Mouse (Mus musculus): ENCODE measurements around the gene Gli2.
A peak's percentile ranks its signal among the peaks of the same experiment; 100 is the strongest.

Gene Gli2

GRCm38 (mm10) chr1:118953031-118953430 lies 100.4 kb downstream of the Gli2 start:
- ATAC-seq (ENCODE audit: insufficient number of reproducible peaks, low FRiP score, low TSS enrichment) = no peak

GRCm38 (mm10) chr1:118952318-118952717 lies 101.1 kb downstream of the Gli2 start:
- ATAC-seq (ENCODE audit: insufficient number of reproducible peaks, low FRiP score, low TSS enrichment) = no peak

DNA sequence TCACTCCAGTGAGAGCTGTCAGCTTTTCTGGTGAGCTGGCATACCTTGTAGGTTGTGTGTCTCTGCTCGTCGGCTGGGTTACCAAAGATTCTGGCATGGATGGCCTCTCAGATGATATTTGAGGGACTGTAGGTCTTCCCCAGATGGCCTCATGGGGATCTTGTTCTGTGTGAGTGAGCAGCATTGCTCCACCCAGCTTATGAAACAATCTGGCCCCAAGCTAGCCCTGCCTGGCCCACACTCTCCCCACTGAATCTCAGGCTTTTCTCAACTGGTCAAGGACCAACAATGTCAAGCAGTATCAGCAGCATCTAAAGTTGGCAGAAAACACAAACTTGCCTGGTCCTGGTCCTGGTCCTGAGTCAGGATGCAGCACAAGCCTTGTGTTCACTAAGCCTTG lies 105.0 kb downstream of the Gli2 start:
- no peak for ATAC-seq (ENCODE audit: insufficient number of reproducible peaks, low FRiP score, low TSS enrichment)

DNA sequence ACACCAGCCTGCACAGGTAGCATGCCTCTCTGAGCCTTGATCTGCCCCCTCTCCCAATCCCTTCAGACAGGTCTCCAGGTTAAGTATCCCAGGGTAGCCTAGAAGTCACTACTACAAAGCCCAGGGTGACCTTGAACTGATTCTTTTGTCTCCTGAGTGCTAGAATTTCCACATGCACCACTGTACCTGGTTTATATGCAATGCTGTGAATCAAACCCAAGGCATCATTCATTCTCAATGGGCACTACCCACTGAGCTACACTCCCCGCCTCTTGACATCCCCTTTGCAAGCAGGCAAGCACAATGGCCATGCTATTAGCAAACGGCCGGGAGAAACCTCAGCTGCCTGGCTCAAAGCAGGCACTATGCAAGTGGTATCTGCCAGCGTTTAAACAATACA lies 106.2 kb downstream of the Gli2 start:
- no peak for ATAC-seq (ENCODE audit: insufficient number of reproducible peaks, low FRiP score, low TSS enrichment)

DNA sequence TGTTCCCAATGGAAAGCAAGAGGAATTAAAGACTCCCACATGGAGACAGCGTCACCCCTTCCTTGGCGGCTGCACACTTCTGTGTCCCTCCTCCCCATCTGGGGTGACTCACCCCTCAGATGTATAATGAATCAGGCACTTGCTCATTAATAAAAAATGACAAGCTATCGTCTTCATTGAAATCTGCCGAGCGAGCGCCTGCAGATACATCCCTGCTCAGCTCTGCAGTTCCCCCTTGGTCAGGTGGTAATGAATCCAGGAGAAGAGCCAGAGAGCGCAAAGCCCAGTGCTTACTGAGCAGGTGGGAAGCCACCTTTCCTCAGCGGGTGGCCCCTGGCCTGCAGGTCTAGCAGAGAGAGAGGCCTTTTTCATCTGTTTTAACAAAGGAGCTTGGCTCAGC lies 112.1 kb downstream of the Gli2 start:
- ATAC-seq (ENCODE audit: insufficient number of reproducible peaks, low FRiP score, low TSS enrichment) = 0 out of 2 replicates have a peak, but pooled peaks have one; percentile 28

GRCm38 (mm10) chr1:118940269-118940840 lies 113.1 kb downstream of the Gli2 start:
- no peak for ATAC-seq (ENCODE audit: insufficient number of reproducible peaks, low FRiP score, low TSS enrichment)

DNA sequence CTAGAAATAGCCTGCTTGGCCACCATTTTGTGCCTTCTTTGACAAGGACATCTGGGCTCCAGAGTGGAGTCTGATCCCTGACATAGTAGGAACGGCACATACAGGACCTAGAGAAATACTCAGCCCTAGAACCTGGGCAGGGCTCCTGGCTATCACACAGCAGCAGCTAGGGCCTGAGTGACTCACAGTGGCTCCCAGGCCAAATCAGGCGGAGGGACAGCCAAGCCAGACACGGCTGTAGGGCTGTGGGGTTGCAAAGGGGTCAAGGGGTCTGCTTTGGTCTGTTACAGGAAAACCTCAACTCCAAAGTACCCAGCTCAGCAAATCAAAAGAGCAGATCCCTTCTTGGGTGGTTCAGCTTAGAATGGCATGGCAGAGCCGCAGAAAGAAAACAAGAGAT lies 115.2 kb downstream of the Gli2 start:
- ATAC-seq (ENCODE audit: insufficient number of reproducible peaks, low FRiP score, low TSS enrichment) = no peak

GRCm38 (mm10) chr1:118936108-118936507 lies 117.3 kb downstream of the Gli2 start:
- ATAC-seq (ENCODE audit: insufficient number of reproducible peaks, low FRiP score, low TSS enrichment) = no peak

DNA sequence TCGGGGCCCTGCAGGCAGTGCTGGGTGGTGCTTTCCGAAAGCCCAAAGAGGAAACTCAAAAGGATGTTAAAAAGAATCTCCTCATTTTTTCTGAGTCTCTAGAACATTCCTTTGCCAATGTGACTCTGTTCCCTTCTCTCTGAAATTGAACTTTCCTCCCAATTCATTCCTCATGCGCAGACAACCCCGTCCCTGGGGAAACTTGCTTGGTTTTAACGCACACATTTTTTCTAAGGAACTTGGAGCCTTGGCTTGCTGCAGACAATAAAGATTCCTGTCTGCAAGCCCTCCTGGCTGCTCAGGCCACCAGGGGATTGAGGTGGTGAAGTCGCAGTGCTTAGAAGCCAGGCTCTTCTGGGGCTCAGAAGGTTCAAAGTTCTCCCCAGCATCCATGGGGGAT lies 117.9 kb downstream of the Gli2 start:
- no peak for ATAC-seq (ENCODE audit: insufficient number of reproducible peaks, low FRiP score, low TSS enrichment)

DNA sequence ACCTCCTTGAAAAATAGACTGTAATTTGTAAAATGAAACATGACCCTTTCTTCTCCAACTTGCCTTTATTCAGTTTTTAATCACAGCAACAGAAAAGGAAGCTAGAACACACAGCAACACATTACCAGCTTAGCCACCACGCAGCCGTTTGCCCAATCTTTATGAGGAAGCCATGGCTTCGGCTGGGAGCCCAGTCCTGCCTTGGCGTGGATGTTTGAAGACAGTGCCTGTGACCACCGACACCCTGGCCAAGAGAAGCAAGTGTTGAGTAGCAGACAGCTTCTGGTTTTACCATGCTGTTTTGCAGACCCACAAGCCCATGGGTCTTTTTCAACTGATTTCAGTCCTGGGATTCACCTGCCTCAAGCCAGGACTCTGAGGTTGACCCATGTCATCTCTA lies 121.3 kb downstream of the Gli2 start:
- ATAC-seq (ENCODE audit: insufficient number of reproducible peaks, low FRiP score, low TSS enrichment) = no peak

DNA sequence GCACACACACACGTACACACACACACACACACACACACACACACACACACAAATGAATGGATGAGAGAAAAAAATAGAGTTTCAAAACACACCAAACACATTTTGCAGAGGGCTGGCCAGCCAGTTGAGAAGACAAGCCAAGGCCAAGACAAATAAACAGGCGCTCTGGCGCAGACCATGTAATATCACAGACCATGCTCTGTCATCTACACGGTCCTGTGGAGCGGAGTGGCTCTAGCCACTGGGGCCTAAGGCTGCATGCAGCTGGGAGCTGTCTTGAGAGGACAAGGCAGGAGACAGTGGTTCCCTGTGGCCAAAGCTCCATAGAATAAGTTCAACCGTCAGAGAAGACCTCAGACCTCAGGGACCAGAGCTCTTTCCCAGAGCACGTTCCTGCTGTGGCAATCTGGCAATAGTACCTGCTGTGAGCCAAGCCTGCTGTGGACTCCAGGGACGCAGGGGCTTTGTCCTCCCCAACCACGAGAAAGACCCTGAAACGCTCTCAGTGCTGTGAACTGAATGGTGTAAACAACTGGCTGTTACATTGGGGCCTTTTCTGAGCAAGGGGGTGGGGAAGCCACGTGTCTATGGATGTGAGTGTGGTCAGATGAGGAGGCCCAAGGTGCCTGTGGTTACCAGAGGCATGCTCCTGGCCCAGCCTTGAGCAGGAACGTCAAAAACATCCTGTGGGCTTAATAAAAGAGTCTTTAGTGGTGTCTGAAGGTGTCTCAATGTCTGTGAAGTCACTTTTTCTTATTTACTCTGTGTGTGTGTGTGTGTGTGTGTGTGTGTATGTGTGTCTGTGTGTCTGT lies 125.7 kb downstream of the Gli2 start:
- no peak for ATAC-seq (ENCODE audit: insufficient number of reproducible peaks, low FRiP score, low TSS enrichment)

- no peak for ATAC-seq (ENCODE audit: insufficient number of reproducible peaks, low FRiP score, low TSS enrichment)
These were observed 126.9 kb downstream of the Gli2 start for GRCm38 (mm10) chr1:118926556-118926955.

DNA sequence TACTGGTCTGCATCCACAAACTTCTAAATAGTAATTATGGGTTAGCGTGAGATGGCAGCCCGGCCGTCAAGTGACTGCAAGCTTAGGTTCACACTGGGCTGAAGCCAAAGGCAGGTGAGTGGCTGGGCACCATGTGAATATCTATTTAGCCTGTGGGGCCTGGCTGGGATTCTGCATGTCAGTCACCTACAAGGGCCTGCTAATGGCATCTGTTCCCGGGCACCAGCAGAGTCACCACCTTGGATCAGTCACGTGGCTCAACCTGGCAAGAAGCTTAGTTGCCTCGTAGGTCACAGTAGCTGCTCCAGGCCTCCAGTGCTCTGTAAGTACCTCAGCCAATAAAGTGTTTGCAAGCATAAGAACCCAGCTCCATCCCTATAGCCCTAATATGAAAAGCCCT lies 131.2 kb downstream of the Gli2 start:
- no peak for ATAC-seq (ENCODE audit: insufficient number of reproducible peaks, low FRiP score, low TSS enrichment)

DNA sequence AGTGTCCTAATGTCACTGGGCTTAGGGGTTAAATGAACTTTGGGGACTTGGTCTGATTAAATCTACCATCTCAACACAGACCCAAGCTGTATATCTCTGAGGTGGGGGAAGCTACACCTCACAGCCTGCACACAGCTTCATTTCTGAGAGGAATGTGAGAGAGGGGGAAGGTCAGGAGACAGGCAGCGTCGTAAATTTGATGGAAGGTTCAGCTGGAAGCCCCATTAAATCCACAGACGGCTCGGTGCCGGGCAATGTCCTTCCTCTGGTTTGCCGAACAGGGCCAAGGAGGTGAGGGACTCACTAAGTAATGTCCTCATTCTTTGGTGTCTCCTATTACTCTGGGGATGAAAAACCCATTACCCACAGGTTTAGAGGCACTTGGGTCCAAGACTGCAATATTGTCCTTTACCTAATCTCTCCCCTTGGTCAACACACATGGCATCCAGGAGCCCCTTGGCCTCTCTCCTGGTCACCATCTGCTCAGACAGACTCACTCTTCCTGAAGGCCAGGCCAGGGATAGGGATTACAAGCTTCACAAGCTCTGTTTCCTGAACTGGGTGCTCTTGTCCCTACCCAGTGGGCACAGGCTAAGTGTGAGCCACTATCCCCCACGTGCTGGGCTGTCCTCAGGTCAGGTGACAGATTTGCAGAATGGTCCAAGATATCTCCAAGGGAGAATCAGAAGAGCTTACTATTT lies 135.7 kb downstream of the Gli2 start:
- ATAC-seq (ENCODE audit: insufficient number of reproducible peaks, low FRiP score, low TSS enrichment) = no peak

DNA sequence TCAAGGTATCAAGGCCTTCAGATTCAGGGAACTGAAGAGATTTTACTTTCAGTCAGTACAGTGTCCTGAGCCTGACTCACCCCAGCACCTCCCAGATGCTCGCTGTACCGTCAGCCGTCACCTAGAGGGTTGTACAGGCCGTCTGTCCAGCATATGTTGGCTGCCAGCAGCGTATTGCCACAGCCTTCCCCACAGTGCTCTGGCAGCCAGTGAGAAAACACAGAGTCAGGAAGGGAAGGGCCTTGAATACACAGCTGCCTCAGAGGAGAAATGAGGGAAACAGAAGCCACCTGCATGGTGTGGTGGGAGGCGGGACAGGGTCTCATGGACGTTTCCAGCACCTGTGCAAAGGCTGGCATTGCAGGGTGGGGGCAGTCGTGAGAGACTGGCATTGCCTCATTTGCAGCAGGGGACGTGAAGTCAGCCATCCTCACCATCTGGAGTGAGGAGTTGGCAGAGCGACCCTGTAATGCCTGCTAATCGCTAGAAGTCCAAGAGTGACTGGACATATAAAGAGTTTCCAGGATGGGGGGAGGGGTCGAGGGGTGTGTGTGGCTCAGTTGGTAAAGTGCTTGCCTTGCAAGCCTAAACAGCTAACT lies 136.8 kb downstream of the Gli2 start:
- ATAC-seq (ENCODE audit: insufficient number of reproducible peaks, low FRiP score, low TSS enrichment) = no peak

DNA sequence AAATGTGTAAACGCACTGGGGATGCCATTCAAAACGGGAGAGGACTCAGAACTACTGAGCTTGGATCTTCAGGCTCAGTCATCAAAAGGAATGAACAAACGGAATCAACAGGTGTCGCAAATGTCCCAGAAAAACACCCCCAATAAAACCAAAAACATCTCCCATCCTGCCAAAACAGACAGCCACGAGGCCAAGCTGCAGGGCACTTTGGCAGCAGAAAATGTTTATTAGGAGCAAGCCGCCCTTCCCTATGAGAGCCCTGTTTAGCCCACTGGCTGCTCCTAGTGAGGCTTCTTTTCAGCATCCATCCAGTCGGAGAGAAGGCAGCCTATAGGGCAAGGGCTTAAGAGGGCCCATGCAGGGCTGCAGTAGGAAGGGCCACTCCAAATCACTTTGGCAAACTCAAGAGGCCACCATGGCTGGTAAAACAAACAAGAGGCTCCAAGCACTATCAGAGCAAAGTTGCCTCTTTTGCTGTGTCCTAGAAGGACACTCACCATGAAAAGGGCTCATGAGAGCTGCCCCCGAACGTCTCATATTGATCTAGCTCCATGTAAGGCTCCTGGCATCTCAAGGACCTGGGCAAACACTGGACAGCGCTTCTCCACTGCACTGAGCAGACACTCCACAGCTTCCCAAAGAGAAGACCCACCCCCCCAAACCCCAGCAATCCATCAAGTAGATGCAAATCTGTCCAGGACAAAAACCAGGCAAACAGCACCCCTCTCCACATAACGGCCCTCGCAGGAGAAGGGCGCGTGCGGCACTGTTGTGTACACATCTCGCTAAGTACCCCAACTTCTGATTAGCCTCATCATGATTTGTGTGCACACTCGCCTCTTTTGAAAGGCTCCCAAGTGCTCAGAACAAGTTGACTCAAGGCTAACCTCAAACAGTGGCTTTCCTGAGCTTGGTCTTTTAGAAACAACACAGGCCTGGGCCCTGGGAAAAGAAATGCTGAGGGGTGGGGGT lies 139.7 kb downstream of the Gli2 start:
- ATAC-seq (ENCODE audit: insufficient number of reproducible peaks, low FRiP score, low TSS enrichment) = no peak

GRCm38 (mm10) chr1:118912929-118913328 lies 140.5 kb downstream of the Gli2 start:
- ATAC-seq (ENCODE audit: insufficient number of reproducible peaks, low FRiP score, low TSS enrichment) = no peak

GRCm38 (mm10) chr1:118911427-118911727 lies 142.0 kb downstream of the Gli2 start:
- ATAC-seq (ENCODE audit: insufficient number of reproducible peaks, low FRiP score, low TSS enrichment) = no peak

- no peak for ATAC-seq (ENCODE audit: insufficient number of reproducible peaks, low FRiP score, low TSS enrichment)
These were observed 142.6 kb downstream of the Gli2 start for GRCm38 (mm10) chr1:118910693-118911426.

- no peak for ATAC-seq (ENCODE audit: insufficient number of reproducible peaks, low FRiP score, low TSS enrichment)
These were observed 144.4 kb downstream of the Gli2 start for GRCm38 (mm10) chr1:118909051-118909450.
